Mouse (Mus musculus) E14TG2a.4 (cell line): ENCODE measurements around the gene Slc28a3.

Experiments
- H3K27me3 ChIP-seq: 2 replicates; pipeline ENCODE4 v1.6.1; 2014; ENCODE audit warnings: low read length, control low read depth; ENCODE audit not compliant: insufficient read depth
- H3K36me3 ChIP-seq: 2 replicates; pipeline ENCODE4 v1.6.1; 2014; ENCODE audit warnings: low read length, control low read depth; ENCODE audit not compliant: insufficient read depth
- H3K4me1 ChIP-seq: replicated peaks from 2 replicates; pipeline ENCODE4 v1.6.1; 2014; ENCODE audit warnings: low read depth, low read length, control low read depth
- H3K4me3 ChIP-seq: replicated peaks from 2 replicates; pipeline ENCODE4 v1.5.1; 2014; ENCODE audit warnings: mild to moderate bottlenecking, low read length
- H3K9me3 ChIP-seq: 2 replicates; pipeline ENCODE4 v1.6.1; 2014; ENCODE audit warnings: low read length, control low read depth
- CTCF ChIP-seq: conservative IDR thresholded peaks from 2 replicates; pipeline ENCODE4 v1.5.1; 2014; ENCODE audit warnings: low read length
- NANOG ChIP-seq: IDR thresholded peaks from 2 replicates; pipeline ENCODE4 v1.6.1; 2014; ENCODE audit warnings: borderline replicate concordance, low read length, mixed read lengths
- POU5F1 ChIP-seq: IDR thresholded peaks from 2 replicates; pipeline ENCODE4 v1.6.1; 2014; ENCODE audit warnings: low read length, borderline replicate concordance

Gene Slc28a3

DNA sequence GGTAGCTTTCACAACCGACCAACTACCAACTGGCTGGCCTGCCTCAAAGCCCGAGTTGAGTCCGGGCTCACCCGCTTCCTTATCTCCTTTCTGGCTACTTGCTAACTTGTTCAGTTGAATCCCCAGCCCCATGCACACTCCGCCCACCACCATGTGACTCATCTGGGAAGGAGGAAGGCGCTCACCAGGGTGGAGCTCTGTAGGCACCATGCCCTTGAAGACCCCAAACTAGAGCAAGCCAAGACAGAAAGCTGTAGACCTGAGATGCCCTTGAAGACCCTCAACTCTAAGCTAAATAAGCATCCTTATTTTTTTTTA lies 72.8 kb downstream of the Slc28a3 start:
- Histone ChIP-seq H3K9me3 (no peaks in the 10 kb centered on the region), H3K36me3 (no peaks in the 10 kb centered on the region), H3K4me3 (no peak overlapping the region), H3K27me3 (no peaks in the 10 kb centered on the region; the same call in 1 of the 2 replicates), H3K4me1 (peaks cover 52% of the 10 kb centered on the region)
- TF ChIP-seq POU5F1: no peak
- TF ChIP-seq CTCF: no peak
- no peak for TF ChIP-seq NANOG

DNA sequence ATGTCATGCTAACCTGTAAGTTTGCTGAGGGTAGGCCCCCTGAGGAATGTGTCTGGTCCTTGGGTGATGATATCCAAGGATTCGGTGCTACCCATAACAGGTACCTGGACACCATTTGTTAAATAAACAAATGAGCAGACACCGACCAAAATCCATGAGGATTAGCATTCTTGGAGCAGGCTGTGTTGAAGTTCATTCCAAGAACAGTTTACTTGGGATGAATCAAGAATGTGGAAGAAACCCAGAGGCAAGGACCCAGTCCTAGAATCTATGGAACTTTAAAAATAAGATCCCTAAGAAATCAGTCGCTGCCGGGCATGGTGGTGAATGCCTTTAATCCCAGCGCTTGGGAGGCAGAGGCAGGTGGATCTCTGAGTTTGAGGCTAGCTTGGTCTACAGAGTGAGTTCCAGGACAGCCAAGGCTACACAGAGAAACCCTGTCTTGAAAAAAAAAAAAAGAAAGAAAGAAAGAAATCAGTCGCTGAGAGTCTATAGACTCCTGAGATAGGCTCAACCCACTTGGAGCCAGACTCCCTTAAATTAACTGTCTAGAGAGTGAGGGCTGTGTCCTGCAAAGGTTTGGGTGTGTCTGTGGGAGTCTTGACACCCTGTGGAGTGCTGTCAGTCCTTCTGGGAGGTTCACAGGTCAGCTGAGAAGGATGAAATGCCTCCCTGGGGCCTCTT lies 73.3 kb downstream of the Slc28a3 start:
- no peaks in the 10 kb centered on the region for H3K9me3 ChIP-seq
- no peaks in the 10 kb centered on the region; the same call in 1 of the 2 replicates for H3K27me3 ChIP-seq
- peaks cover 48% of the 10 kb centered on the region for H3K4me1 ChIP-seq
- no peaks in the 10 kb centered on the region for H3K36me3 ChIP-seq
- no peak for TF ChIP-seq NANOG
- TF ChIP-seq CTCF: no peak
- no peak for TF ChIP-seq POU5F1
- no peak overlapping the region for H3K4me3 ChIP-seq

DNA sequence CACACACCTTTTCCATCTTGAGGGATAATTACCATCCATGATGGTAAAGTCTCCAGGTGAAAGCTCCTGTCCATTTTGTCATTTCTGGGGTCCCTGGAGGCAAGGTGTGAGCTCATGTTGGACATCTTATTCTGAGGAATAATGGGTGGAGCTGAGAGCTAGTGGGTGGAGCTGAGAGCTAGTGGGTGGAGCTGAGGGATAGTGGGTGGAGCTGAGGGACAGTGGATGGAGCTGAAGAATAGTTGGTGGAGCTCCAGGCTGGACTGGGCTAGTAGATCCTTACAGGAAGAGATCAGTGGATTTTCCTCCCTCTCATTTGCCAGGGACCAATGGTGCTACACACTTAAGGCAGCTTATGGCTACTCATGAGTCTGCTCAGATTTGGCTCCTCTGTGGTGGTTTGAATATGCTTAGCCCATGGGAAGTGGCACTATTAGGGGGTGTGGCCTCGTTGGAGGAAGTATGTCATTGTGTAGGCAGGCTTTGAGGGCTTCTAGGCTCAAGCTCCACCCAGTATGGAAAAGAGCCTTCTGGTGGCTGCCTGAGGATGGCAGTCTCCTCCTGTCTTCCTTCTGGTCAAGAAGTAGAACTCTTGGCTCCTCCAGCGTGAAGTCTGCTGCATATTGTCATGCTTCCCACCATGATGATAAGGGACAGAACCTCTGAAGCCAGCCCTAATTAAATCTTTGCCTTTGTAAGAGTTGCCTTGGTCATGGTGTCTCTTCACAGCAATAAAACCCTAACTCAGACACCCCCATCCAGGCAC lies 74.0 kb downstream of the Slc28a3 start:
- Histone ChIP-seq H3K4me3 (no peak overlapping the region), H3K36me3 (no peaks in the 10 kb centered on the region), H3K9me3 (no peaks in the 10 kb centered on the region), H3K4me1 (peaks cover 44% of the 10 kb centered on the region), H3K27me3 (no peaks in the 10 kb centered on the region; the same call in 1 of the 2 replicates)
- TF ChIP-seq CTCF (no peak), POU5F1 (no peak), NANOG (no peak)

DNA sequence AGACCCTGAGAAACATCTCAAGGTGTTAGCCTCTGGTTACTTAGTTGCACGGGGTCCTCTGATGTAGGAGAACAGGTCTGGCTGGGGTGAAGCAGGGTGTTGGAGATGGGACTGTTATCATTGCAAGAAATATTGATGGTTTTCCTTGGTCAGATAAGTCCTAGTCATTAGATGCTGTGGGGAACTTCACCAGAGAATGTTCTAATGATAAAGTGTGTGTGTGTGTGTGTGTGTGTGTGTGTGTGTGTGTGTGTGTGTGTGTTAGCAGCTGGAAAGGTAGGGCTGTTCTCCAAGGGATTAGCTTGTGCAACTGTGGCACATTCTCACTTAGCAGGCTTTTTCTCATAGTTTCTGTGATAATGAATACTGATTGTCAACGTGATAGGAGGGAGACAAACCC lies 75.4 kb downstream of the Slc28a3 start:
- H3K36me3 ChIP-seq: no peaks in the 10 kb centered on the region
- no peak overlapping the region for H3K4me3 ChIP-seq
- peaks cover 44% of the 10 kb centered on the region for H3K4me1 ChIP-seq
- no peaks in the 10 kb centered on the region; the same call in 1 of the 2 replicates for H3K27me3 ChIP-seq
- no peak for TF ChIP-seq CTCF
- TF ChIP-seq POU5F1: no peak
- no peak for TF ChIP-seq NANOG
- no peaks in the 10 kb centered on the region for H3K9me3 ChIP-seq

DNA sequence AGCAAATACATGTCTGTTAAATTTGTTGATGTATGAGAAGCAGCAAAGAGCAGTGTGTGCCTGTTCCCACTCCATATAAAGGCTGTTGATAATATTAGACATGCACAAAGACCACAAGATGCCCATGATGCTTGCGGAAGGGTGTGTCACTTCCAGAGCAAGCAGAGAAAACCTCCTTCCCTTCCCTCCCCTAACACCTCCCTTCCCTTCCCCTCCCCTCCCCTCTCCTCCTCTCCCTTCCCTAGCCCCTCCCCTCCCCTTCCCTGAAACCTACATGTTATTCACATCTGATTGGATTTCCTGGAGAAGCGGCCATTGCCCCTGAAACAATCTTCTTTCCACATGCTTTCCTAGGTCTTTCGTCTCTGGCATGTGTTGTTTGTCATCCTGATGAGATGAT lies 75.8 kb downstream of the Slc28a3 start:
- Histone ChIP-seq H3K9me3 (no peaks in the 10 kb centered on the region), H3K4me3 (no peak overlapping the region; the same call in 1 of the 2 replicates), H3K27me3 (no peaks in the 10 kb centered on the region; the same call in 1 of the 2 replicates), H3K4me1 (peaks cover 44% of the 10 kb centered on the region), H3K36me3 (no peaks in the 10 kb centered on the region)
- TF ChIP-seq CTCF: no peak
- no peak for TF ChIP-seq POU5F1
- no peak for TF ChIP-seq NANOG

DNA sequence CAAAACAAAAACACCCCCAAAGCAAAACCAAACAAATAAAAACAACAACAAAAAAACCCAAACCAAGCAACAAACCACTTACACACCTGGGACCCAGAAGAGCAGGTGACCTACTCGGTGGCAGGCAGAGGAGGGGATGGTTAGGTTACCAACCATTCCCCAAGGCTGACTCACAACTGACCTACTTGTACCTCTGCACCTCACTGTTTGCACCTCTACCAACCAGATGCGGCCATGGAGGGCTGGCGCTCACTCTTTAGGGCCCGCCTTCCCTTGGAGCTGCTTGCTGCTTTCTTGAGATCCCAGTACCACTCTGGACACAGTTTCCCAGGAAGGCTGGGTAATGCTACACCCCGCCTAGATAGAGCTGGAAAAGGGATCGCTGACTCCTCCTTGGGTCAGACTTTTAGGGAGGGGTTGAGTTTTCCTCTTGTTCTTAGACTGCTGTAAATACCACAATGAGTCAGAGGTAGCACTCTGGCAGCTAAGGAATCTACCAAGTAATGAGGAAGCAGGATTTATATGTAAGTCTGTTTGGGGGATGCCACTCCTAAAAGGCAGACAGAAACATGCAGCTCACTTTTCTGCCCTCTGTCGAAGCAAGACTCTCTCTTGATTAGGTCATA lies 76.3 kb downstream of the Slc28a3 start:
- Histone ChIP-seq H3K27me3 (no peaks in the 10 kb centered on the region; the same call in 1 of the 2 replicates), H3K9me3 (no peaks in the 10 kb centered on the region), H3K4me3 (peak overlapping the region; percentile 5; the same call in 1 of the 2 replicates), H3K36me3 (no peaks in the 10 kb centered on the region), H3K4me1 (peaks cover 43% of the 10 kb centered on the region)
- TF ChIP-seq POU5F1 (no peak), NANOG (no peak), CTCF (no peak)

DNA sequence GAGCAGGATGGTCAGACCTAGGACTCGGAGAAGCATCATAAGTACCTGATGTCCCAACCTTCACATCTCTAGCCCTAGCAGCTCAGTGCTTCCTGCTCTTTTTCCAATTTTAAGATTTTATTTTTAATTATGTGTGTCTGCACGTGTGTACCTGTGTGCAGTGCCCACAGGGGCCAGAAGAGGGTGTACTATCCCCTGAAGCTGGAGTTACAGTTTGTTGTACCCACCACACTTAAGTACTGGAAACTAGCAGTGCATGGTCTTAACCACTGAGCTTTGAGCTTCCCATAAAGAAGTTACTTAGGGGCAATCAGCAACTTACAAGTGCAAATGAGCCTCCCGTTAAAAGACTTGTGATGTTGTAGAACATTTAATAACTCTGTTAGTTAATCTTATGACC lies 86.1 kb downstream of the Slc28a3 start:
- no peak overlapping the region for H3K4me3 ChIP-seq
- peaks cover 11% of the 10 kb centered on the region for H3K4me1 ChIP-seq
- peaks cover 67% of the 10 kb centered on the region for H3K27me3 ChIP-seq
- H3K9me3 ChIP-seq: no peaks in the 10 kb centered on the region; the same call in 1 of the 2 replicates
- TF ChIP-seq NANOG (no peak), CTCF (peak; percentile 58)
- no peaks in the 10 kb centered on the region for H3K36me3 ChIP-seq

DNA sequence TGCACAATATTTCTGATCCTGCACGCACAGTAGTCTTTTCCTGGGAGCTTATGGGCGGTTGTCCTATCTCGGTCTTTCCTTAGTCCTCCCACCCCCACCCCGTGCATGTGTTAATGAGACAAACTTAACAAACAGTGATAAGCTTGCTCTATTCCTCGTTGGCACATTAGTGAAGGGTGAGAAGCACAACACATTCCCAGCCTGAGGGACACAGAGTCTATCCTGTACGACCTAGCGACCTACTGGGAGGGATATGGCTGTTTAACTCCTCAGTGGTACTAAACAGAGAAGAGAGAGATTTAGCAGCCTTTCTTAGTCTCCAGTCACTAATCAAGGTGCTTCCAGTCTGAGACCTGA lies 86.9 kb downstream of the Slc28a3 start:
- H3K27me3 ChIP-seq: peaks cover 65% of the 10 kb centered on the region
- no peak overlapping the region for H3K4me3 ChIP-seq
- no peaks in the 10 kb centered on the region; the same call in 1 of the 2 replicates for H3K9me3 ChIP-seq

More for the DNA sequence above, 86.9 kb downstream of the Slc28a3 start:
- no peaks in the 10 kb centered on the region for H3K36me3 ChIP-seq
- TF ChIP-seq NANOG (no peak), CTCF (no peak), POU5F1 (no peak)
- H3K4me1 ChIP-seq: peaks cover 11% of the 10 kb centered on the region
